Mouse (Mus musculus) kidney, postnatal 14 days (tissue): ENCODE results near the gene Cma2.
"Not testable (repeated sequence)": the region's sequence is repeated elsewhere in the genome, so short reads cannot be mapped to it uniquely, and the experiment has no call there.

Source experiments
- DNase-seq: peaks from one replicate; pipeline ENCODE4 v3.0.0; 2022; ENCODE audit warnings: mixed read lengths

Gene Cma2

DNA sequence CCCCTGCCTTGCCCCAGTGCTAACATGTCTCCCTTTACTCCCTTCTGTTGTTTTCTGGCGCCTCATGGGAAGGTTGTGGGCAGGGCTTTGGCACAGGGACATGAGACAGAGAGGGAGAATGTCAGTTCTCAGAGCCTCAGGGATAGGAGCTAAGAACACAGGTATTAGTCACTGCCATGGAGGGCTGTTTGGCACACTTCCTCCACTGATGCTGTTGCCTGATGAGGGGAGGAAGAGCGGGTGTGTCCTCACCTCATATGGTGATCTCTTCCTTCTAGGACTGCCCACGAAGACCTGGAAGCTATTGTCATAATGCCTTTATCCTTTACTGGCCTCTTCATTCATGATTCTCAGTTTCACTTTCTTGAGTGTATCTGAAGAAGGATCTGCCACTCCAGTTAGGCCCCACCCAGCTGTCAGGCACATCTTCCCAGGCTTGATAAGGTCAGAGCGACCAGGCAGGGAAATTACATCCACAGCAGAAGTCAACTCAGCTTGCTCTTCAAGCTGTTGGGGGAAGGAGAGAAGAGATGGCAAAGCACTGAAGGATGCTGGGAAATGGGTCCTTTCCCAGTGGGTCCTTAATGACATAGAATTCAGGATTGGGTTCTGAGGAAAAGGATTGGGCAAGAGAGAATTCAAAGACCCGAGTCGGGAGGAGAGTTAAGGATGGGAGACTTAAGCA lies at the start of gene Cma2:
Gene Cma2, plus strand, starts transcription at position 635 of the 685 bp plus-strand sequence.
- no peak for DNase-seq

DNA sequence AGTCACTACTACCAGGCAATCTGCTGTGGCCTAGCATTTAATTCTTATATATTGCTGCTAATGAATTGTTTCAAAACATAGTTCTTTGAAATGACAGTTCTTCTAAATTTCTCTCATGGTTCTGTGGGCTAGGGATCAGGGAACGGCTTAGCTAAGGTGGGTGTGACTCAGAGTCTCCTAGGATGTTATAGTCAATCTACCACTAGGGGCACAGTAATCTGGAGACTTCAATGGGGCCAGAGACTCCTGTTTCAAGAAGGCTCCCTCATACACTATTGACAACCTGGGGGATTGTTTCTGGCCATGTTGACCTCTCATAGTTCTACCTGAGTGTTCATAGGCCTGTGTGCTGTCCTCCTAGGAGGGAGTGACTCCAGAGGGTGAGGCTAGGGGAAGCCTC lies 45.3 kb upstream of the Cma2 start:
- no peak for DNase-seq

DNA sequence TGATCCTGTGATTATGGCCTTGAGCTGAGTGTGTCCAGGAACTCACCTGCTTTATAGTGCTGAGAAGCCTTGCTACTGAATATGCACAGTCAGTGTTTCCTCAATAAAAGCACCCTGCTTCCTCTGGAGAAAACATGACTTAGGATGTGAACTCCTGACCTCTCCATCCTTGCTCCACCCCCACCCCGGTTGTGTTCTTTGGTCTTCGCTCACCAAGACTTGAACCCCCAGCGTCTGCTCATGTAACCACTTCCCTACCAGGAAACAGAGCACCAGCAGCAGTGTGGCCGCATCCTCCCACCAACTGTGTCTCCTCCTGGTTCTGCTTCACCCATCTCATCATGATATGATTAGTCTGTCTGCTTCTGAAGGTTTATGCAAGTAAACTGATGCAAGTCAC lies 37.4 kb upstream of the Cma2 start:
- no peak for DNase-seq

DNA sequence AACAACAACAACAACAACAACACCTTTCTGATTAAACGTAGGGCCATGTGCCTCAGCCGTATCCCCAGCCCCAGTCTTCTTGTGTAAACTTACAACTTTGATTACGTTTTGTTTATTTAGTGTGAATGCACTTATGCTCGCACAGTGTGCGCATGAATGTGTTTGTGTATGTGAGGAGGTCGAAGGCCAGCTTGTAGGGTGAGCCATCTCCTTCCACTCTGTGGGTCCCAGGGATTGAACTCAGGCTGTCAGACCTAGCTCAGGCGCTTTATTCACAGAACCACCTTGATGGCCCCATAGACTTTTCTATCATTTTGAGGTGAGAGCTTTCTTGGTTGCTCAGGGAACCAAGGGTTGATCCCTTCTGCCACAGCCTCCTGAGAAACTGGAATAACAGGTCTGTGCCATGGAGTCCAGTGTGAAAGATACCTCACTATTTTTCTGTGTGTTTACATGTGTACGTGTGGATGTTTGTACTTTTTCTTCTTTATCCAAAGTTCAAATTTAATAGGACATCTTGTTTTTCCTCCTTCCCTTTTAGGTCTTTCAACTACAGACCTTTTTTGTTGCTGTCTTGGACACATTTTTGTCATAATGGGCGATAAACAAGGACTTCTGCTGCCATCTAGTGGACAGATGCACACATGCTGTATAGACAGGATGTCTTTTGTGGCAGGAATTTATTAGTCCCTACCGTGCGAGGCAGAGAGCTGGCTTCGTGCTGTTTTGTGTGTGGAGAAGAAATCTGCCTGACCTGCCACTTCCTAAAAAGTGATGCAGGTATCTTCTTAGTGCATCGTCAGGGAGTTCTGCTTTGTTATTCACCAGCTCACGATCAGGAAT lies 32.3 kb upstream of the Cma2 start:
- DNase-seq: peak; percentile 87

DNA sequence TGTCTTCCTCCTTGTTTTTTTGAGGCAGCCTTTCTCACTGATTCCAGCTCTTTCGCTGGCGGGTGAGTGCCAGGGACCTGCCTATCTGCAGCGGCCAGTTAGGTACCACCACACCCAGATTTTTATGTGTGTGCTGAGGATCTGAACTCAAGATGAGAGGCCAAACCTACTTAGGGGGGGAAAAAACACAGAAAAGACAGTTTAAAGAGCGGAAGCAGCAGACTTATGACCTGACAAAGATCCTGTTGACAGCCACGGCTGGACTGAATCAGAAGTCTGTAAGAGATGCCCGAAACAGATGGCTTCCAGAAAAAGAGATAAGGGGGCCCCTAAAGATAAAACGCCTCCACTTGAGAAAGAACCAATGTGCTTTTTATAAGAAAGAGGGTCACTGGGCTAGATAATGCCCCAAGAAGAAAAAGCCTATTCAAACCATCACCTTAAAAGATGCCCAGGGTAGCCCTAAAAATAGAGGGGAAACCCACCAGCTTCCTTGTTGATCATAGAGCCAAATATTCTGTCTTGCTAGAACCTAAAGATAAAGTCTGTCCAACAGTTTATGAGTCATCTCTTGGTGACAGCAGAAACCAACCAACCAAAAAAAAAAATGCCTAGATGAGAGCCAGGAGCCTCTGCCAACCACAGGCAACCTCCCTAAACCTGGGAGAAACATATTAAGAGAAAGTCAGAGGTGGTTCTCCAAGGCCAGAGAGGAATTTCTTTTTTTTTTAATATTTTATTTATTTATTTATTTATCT lies 28.1 kb upstream of the Cma2 start:
- DNase-seq: no peak

DNA sequence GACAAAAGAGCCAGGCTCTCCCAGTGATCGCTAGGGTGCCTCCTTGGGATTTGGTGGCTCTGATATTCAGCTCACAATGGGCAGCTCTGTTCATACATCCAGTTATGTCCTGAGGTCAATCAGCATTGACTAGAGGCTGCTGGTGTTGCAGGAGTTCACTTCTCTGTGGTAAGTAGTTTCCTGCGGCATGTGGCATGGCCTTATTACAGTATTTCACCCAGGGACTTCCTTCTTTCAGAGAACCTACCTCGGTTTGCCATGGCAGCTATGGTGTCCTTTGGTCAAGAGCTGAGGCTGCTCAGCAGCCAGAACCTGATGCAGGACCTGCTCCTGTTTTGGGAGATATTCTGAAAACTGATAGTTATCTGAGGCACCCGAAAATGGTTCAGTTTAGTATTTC lies 23.9 kb upstream of the Cma2 start:
- DNase-seq: no peak

DNA sequence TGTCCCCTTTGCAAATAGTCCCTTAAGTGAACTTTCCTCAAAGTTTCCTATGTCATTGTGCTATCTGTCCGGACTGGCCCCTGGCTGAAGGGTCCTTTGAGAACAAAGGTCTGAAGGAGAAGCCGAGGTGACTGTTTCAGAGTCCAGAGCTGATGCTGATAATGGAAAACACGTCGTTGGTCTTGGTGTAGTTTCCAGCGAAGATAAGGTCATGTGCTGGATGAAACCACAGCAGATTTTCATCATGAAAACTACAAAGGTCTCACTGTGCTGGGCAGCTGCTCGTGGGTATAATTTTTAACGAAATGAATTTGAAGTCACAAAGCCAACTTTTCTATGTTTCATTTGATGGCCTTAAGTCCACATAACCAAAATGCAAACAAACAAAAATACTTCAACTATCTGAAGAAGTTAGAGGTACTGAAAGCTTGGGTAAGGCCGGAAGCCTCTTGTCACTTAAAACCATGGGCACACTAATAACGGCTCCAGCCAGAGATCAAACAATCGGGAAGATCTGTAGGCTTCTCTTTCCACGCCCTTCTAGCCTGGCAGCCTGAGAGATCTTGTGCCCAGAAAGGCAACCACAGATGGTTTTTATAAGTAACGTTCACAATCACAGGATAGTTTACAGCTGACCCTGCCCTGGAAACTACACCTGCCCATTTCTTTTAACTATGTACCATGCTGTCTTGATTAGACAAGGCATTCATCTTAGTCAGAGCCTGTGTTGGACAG lies 21.4 kb upstream of the Cma2 start:
- DNase-seq: no peak

DNA sequence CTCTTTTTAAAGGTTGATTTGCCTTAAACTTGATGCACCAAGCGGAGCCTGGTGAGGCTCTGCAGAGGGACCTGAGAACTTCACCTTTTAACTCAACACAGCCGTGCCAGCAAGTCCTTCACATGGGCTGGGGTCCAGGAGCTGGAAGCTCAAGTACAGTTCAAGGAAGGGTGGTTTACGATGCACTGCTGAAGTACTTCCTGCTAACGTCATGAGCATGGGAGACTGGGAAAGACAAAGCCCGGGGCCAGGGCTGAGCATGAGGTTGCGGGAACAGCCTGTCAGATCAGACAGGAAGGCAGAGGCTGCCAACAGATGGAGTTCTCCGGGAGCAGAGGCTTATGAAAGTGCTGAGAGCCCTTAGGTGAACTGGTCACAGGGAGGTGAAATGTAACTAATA lies 17.2 kb upstream of the Cma2 start:
- DNase-seq: peak; percentile 75

DNA sequence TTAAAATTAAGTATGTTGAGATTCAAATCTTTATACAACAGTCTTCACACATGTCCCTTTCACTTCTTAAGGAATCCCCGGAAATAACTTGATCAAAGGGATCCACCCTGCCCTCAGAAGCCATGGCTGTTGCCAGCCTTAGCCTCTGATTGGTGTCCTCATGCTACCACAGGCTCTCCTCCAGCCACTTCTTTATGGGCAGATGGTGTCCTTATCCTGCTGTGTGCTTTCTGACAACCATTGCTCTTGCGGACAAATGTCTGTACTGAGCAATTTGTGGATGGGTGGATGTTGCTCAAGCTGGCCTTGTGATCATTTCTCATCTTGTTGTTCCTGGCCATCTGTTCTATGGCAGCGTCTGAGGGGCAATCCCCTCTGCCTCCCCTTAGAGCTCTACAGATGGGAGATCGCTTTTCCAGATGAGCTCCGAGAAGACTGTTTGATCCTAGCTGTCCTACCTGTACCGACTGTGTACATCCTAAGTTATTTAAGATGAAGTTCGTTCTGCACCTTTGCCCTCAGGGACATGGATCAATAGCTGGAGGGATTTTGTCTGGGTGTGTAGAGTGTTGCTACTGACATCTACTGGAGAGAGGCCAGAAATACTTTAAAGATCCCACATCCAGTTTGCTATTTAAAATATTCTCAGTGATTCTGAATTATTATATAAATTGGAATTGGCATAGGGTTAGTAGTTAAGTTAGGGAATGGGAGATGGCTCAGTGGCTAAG lies 10.5 kb upstream of the Cma2 start:
- DNase-seq: no peak

DNA sequence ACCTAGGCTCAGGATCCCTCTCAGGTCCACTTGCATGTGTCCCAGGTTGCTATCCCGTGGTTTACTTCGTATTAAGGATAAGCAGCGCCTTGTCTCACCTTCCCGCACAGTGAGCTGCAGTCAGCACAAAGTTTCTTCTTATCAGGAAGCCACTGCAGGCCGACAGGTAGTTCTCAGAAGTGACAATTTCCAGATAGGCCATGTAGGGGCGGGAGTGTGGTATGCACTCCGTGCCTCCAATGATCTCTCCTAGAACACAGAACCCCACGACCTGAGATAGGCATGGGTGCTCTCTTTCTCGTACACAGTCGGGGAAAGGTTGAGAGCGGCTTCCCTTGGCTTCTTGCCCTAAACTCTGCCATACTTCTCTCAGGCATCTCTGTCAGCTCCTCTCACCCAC lies 7.2 kb upstream of the Cma2 start:
- no peak for DNase-seq

DNA sequence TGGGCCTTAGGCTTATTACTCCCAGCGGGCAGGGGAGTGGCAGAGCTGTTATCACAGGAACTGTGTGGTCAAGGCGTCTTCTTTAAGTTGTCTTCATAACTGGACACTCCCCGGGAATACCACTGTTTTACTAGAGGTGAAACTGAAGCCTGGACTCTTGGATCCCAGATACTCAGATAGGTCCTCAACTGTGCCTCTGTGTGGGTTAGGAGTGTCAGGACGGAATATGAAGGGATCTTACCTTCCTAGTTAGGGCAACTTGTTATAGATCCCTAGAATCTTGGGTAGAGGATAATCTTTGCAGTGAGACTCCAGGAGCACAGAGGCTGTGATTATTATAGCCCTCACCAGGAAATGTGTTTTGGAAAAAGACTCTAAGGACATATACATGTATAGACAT lies 6.2 kb upstream of the Cma2 start, which contains the start of gene Cma1:
Gene Cma1, minus strand, starts transcription at position 101 of the 400 bp plus-strand sequence.
- no peak for DNase-seq

DNA sequence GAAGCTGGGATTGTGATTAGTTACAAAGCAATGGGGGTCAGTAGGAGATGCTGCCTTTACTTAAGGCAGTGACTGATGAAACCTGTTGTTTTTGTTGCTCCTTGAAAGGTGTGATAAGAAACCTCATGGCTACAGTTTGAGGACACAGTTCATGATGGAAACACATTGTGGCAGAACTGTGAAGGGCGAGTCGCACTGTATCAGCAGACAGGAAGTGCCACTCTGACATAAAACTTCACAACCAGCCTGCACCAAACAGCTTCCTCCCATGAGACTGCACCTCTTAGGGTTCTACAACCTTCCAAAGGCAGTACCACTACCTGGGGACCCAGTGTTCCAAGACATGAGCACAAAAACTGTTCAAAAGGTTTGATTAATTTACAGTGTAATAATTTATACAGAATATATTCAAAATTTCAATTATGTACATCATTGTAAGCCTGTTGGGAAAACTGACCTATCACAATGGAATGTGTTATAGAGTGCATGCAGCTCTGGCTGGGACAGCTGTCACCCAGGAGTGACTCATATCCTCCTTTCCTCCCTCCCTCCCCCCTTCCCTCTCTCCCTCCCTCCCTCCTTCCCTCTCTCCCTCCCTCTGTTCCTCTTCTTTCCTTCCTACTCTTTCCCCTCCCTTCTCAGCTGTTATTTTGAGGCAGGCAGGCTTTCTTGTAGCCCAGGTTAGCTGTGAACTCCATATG lies 4.4 kb upstream of the Cma2 start:
- DNase-seq: no peak

DNA sequence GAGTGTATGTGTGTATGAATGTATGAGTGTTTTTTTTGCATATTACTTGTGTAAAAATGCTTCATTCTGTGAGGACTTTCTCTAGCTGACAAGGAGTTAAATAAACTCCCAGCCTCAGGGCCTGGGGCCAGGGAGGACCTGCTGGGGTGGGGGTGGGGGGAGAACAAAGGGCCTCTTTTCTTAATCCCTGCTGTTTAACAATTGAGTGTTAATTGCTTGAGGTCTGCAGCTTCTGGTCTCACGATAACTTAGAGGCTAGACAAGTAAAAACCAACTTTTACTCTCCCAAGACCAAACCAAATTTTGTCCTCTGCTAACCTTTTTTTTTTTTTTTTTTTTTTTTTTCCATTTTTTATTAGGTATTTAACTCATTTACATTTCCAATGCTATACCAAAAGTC lies 12.5 kb downstream of the Cma2 start:
- DNase-seq: no peak

DNA sequence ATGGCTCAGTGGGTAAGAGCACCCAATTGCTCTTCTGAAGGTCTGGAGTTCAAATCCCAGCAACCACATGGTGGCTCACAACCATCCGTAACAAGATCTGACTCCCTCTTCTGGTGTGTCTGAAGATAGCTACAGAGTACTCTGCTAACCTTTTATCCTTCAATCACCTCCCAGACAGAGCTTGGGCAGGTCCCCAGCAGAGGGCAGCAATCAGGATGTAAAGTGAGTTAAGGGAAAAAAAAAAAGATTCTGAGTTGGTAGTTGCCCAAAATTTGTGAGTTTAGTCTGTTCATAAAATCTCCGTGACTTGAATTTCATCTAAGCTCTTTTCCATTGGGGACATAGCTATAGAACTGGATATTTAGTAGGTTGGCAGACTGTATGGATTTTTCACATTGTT lies 13.1 kb downstream of the Cma2 start:
- not testable (repeated sequence) for DNase-seq

DNA sequence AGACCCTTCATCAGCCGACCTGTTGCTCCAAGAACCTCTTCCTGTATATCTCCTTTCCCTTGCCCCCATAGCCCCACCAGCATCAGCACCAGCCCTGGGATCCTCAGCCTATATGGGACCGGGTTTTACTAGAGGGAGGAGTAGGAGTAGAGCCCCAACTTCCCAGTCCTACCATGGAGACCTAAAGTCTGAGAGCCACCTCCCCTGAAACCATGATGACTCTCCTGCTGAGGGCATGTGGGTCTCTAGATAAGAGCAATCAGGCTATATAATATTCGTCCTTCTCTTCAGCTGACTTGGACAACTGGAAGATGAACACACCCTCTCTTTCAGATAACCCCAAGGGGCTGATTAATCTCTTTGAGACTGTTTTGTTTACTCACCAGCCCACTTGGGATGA lies 36.7 kb downstream of the Cma2 start:
- not testable (repeated sequence) for DNase-seq

DNA sequence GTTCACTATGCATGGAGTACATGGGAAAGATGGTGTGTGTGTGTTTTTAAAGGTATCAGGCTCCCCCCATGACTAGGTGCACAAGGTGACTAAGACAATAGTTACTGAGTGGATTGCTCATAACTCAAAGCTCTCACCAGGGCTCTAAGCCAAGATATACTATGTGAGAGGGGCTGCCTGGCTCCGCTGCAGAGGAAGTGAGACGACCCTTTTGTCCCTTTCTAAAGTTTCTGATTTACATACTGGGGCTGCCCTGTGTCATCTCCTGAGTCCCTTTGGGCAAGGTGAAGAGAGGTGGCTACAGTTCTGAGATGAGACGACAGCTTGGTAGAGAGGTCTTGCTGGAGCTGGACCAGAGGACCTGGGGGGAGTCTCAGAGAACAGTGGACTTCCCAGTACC lies 62.4 kb downstream of the Cma2 start:
- no peak for DNase-seq

DNA sequence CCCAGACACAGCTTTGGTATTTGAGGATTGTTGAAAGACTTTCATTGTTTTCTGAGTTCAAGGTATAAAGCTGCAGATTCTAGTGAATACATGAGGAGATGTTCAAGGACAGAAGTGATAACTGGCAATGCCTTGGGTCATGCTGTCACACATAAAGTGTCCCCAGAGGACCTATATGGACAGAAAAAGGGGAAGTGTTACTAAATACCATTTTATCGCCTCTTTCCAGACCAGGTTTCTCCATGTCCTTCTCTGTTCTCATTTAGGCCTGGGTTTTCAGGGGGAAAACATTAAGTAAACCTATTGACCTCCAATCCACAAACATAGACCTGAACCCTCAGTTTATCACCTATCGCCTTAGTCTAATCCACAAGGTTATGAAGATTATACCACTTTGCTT lies 63.1 kb downstream of the Cma2 start:
- DNase-seq: no peak

DNA sequence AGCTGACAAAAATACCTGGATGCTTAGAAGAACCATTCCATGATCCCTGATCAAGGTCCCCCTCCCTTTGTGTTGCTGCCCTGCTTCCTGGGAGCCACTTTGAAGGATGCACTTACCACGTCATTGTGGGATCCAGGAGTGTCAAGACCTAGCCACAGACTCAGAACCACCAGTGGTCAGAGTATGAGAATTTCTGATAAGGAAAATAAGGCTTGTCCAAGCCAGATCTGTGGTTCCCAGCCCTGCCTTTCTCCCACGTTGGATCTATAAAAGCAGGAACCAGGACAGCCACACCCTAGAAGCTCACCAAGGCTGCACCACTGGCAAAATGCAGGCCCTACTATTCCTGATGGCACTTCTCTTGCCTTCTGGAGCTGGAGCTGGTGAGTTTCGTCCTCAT lies 66.9 kb downstream of the Cma2 start, which contains the start of gene Mcpt1:
Gene Mcpt1, plus strand, starts transcription at position 301 of the 400 bp plus-strand sequence.
- DNase-seq: not testable (repeated sequence)

DNA sequence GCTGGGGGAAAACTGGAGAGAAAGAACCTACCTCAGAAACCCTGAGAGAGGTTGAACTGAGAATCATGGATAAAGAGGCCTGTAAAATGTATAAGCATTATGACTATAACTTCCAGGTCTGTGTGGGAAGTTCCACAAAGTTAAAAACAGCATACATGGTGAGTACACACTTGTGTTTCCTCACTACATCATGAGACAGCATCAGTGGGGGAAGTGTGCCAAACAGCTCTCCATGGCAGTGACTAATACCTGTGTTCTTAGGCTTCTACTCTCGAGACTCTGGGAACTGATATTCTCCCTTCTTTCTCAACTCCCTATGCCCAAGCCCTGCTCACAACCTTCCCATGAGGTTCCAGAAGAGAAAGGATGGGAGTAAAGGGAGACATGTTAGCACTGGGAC lies 68.7 kb downstream of the Cma2 start:
- no peak for DNase-seq

DNA sequence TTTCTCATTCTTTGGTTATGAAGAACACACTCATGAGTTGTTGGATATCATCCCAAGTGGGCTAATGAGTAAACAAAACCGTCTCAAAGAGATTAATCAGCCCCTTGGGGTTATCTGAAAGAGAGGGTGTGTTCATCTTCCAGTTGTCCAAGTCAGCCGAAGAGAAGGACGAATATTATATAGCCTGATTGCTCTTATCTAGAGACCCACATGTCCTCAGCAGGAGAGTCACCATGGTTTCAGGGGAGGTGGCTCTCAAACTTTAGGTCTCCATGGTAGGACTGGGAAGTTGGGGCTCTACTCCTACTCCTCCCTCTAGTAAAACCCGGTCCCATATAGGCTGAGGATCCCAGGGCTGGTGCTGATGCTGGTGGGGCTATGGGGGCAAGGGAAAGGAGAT lies 70.5 kb downstream of the Cma2 start:
- not testable (repeated sequence) for DNase-seq
